Mouse (Mus musculus) retina, postnatal 1 day (tissue): ENCODE measurements around the gene Paox.

ENCODE experiments used
- DNase-seq: peaks from one replicate; pipeline ENCODE4 v3.0.0-alpha.2; 2012

Gene Paox

GRCm38 (mm10) chr7:140115583-140116328 is at the start of gene Paox:
Paox (plus strand) TSS chr7:140115799.
- DNase-seq: peak; percentile 56

GRCm38 (mm10) chr7:140067397-140067796 is 48.2 kb upstream of the Paox start:
- no peak for DNase-seq

- peak; percentile 35 for DNase-seq
Observed at GRCm38 (mm10) chr7:140070042-140070711, 45.4 kb upstream of the Paox start.

- DNase-seq: no peak
Observed at GRCm38 (mm10) chr7:140077698-140078097, 37.9 kb upstream of the Paox start.

GRCm38 (mm10) chr7:140078711-140079110 is 36.9 kb upstream of the Paox start:
- DNase-seq: peak; percentile 87

GRCm38 (mm10) chr7:140080503-140081156 is 35.0 kb upstream of the Paox start:
- DNase-seq: peak; percentile 93

GRCm38 (mm10) chr7:140081408-140082241 is 34.0 kb upstream of the Paox start:
- peak; percentile 33 for DNase-seq

GRCm38 (mm10) chr7:140082242-140082678 is 33.3 kb upstream of the Paox start, which contains the start of gene Caly:
Caly (minus strand) TSS chr7:140082548.
- peak; percentile 88 for DNase-seq

GRCm38 (mm10) chr7:140090601-140091000 is 25.0 kb upstream of the Paox start:
- no peak for DNase-seq

GRCm38 (mm10) chr7:140092924-140093528 is 22.6 kb upstream of the Paox start, which contains the start of gene Prap1:
Prap1 (plus strand) TSS chr7:140093395.
- DNase-seq: no peak

- DNase-seq: no peak
Observed at GRCm38 (mm10) chr7:140094954-140095353, 20.6 kb upstream of the Paox start.

- no peak for DNase-seq
Observed at GRCm38 (mm10) chr7:140095556-140095955, 20.0 kb upstream of the Paox start.

- no peak for DNase-seq
Observed at GRCm38 (mm10) chr7:140096055-140096454, 19.5 kb upstream of the Paox start.

GRCm38 (mm10) chr7:140098466-140098865 is 17.1 kb upstream of the Paox start:
- no peak for DNase-seq

GRCm38 (mm10) chr7:140101498-140101897 is 14.1 kb upstream of the Paox start:
- no peak for DNase-seq

- DNase-seq: peak; percentile 89
Observed at GRCm38 (mm10) chr7:140101993-140102860, 13.4 kb upstream of the Paox start, which contains the start of gene Fuom. Fuom (minus strand) TSS chr7:140102441.

GRCm38 (mm10) chr7:140104009-140104408 is 11.6 kb upstream of the Paox start:
- DNase-seq: no peak

GRCm38 (mm10) chr7:140111943-140112342 is 3.7 kb upstream of the Paox start:
- DNase-seq: no peak

GRCm38 (mm10) chr7:140116329-140117054 is 893 bp downstream of the Paox start, which contains the start of gene Echs1:
Echs1 (minus strand) TSS chr7:140116476.
- peak; percentile 92 for DNase-seq

GRCm38 (mm10) chr7:140120484-140120883 is 4.9 kb downstream of the Paox start:
- DNase-seq: no peak
